12 mouse cellular contexts compared by ENCODE assay signal in genomic region chr7:99518954-99519644, GRCm38 (mm10). TPM values are rescaled to one million over a fixed set of nuclear protein-coding genes. Genes with fewer than 3 reads are reported as not detected.
DNase-seq lines count a peak whose midpoint lies in the region; ATAC-seq and TF ChIP-seq lines count a peak whose summit lies in the region.
"Had no signal": no experiment of that assay in that cellular context is flagged by ENCODE, and none has a peak within 500 bp of the region (broad histone marks: within the 10 kb centered on the region; RNA-seq: fewer than 3 reads in every experiment).

No protein-coding gene starts in this region.

- H3K9ac ChIP-seq in lung, postnatal 0 days (replicated peaks; ENCODE audit: low read depth) = no peak overlapping the region
- no peak overlapping the region for H3K9ac ChIP-seq in hindbrain, embryonic 11.5 days (ENCODE audit: low read depth, low read length)
- H3K9ac ChIP-seq in midbrain, postnatal 0 days (replicated peaks; ENCODE audit: low read length, poor library complexity, severe bottlenecking) = no peak overlapping the region
- H3K9ac ChIP-seq in forebrain, embryonic 15.5 days (replicated peaks) = no peak overlapping the region
- H3K9ac ChIP-seq: limb, embryonic 12.5 days had no signal

- peak overlapping the region; percentile 16; the same call in 1 of the 2 replicates for H3K27ac ChIP-seq in gastrocnemius, adult 2 months
- H3K27ac ChIP-seq in lung, postnatal 0 days (ENCODE audit: low read length) = peak overlapping the region; percentile 55; the same call in 1 of the 2 replicates
- H3K27ac ChIP-seq in hindbrain, embryonic 11.5 days (ENCODE audit: low read depth, low read length) = no peak overlapping the region
- H3K27ac ChIP-seq in midbrain, postnatal 0 days (ENCODE audit: low read depth, low read length) = no peak overlapping the region
- no peak overlapping the region for H3K27ac ChIP-seq in forebrain, embryonic 15.5 days (replicated peaks)
- H3K27ac ChIP-seq: limb, embryonic 12.5 days; midbrain, embryonic 10.5 days had no signal

- POLR2A ChIA-PET in Patski (lab: Charles Lee) = interaction anchor here (1.4 kb wide), 1 partner anchor 19 kb away, joined by 3 read pairs; no protein-coding TSS in a partner anchor

- 31% methylated on average over 4 of the region's 4 CpGs for WGBS in lung, postnatal 0 days
- 64% methylated on average over 4 of the region's 4 CpGs for WGBS in hindbrain, embryonic 11.5 days
- WGBS in midbrain, postnatal 0 days = 66% methylated on average over 4 of the region's 4 CpGs
- 71% methylated on average over 4 of the region's 4 CpGs for WGBS in forebrain, embryonic 15.5 days

- peak; percentile 69 for ATAC-seq in Patski
- ATAC-seq in lung, postnatal 0 days = peak; percentile 81
- ATAC-seq in hindbrain, embryonic 11.5 days (ENCODE audit: low FRiP score) = no peak
- no peak for ATAC-seq in midbrain, postnatal 0 days (ENCODE audit: low FRiP score)
- ATAC-seq in forebrain, embryonic 15.5 days (replicated peaks) = no peak

- DNase-seq in gastrocnemius, adult 2 months = no peak
- no peak for DNase-seq in gastrocnemius, adult 8-10 months (ENCODE audit: low spot score in 2 of 2)
- DNase-seq in 3134 (ENCODE audit: extremely low read depth, insufficient read length, low spot score) (peak; percentile 56), Patski (ENCODE audit: low read depth, low spot score) (peak; percentile 25)
- DNase-seq in lung, postnatal 0 days (ENCODE audit: low spot score) = peak; percentile 89
- no peak for DNase-seq in hindbrain, embryonic 11.5 days (ENCODE audit: low spot score)
- no peak for DNase-seq in midbrain, postnatal 0 days (ENCODE audit: low spot score)
- DNase-seq: gastrocnemius, postnatal 10 days; layer of hippocampus, postnatal 36 days had no signal

- no peak overlapping the region for H3K4me2 ChIP-seq in lung, postnatal 0 days (replicated peaks; ENCODE audit: low read depth, low read length)
- no peak overlapping the region for H3K4me2 ChIP-seq in hindbrain, embryonic 11.5 days (replicated peaks; ENCODE audit: low read depth, low read length)
- H3K4me2 ChIP-seq in midbrain, postnatal 0 days (ENCODE audit: low read depth, low read length, poor library complexity, severe bottlenecking) = no peak overlapping the region
- no peak overlapping the region for H3K4me2 ChIP-seq in forebrain, embryonic 15.5 days (replicated peaks)
- H3K4me2 ChIP-seq: limb, embryonic 12.5 days had no signal

- no peaks in the 10 kb centered on the region for H3K36me3 ChIP-seq in lung, postnatal 0 days (ENCODE audit: insufficient read depth, low read length)
- H3K36me3 ChIP-seq in hindbrain, embryonic 11.5 days (ENCODE audit: control insufficient read depth, insufficient read depth, low read length) = no peaks in the 10 kb centered on the region
- H3K36me3 ChIP-seq in midbrain, postnatal 0 days (ENCODE audit: insufficient read depth, low read length) = no peaks in the 10 kb centered on the region
- no peaks in the 10 kb centered on the region for H3K36me3 ChIP-seq in forebrain, embryonic 15.5 days
- H3K36me3 ChIP-seq: limb, embryonic 12.5 days; midbrain, embryonic 10.5 days had no signal

- peak; percentile 91 for TF ChIP-seq EP300 in lung, postnatal 0 days (IDR thresholded peaks at IDR 0.05)

- intact Hi-C loops in gastrocnemius, adult 2 months (cut with DNase I) = no loop called here

- no peaks in the 10 kb centered on the region for H3K27me3 ChIP-seq in Patski
- H3K27me3 ChIP-seq in lung, postnatal 0 days (replicated peaks; ENCODE audit: insufficient read depth, low read length) = no peaks in the 10 kb centered on the region
- no peaks in the 10 kb centered on the region for H3K27me3 ChIP-seq in hindbrain, embryonic 11.5 days (ENCODE audit: control insufficient read depth, insufficient read depth, low read length)
- no peaks in the 10 kb centered on the region for H3K27me3 ChIP-seq in midbrain, postnatal 0 days (ENCODE audit: insufficient read depth, low read length)
- H3K27me3 ChIP-seq in forebrain, embryonic 15.5 days = no peaks in the 10 kb centered on the region
- H3K27me3 ChIP-seq: limb, embryonic 12.5 days had no signal

- in situ Hi-C loops in Patski (cut with MboI; ENCODE audit: low pct_unique_long_range_greater_than_20kb) = no loop called here

- H3K4me1 ChIP-seq in lung, postnatal 0 days (ENCODE audit: insufficient read depth, low read depth, low read length) = no peaks in the 10 kb centered on the region
- no peaks in the 10 kb centered on the region for H3K4me1 ChIP-seq in hindbrain, embryonic 11.5 days (replicated peaks; ENCODE audit: control insufficient read depth, insufficient read depth, low read length)
- H3K4me1 ChIP-seq in midbrain, postnatal 0 days (ENCODE audit: insufficient read depth, low read length) = no peaks in the 10 kb centered on the region
- H3K4me1 ChIP-seq in forebrain, embryonic 15.5 days = no peaks in the 10 kb centered on the region
- H3K4me1 ChIP-seq: limb, embryonic 12.5 days; midbrain, embryonic 10.5 days had no signal

- H3K4me3 ChIP-seq in gastrocnemius, adult 2 months = no peak overlapping the region
- H3K4me3 ChIP-seq in lung, postnatal 0 days (ENCODE audit: low read depth, low read length) = no peak overlapping the region
- no peak overlapping the region for H3K4me3 ChIP-seq in hindbrain, embryonic 11.5 days (ENCODE audit: low read depth, low read length)
- no peak overlapping the region for H3K4me3 ChIP-seq in midbrain, postnatal 0 days (ENCODE audit: low read depth, low read length)
- H3K4me3 ChIP-seq in forebrain, embryonic 15.5 days = no peak overlapping the region
- H3K4me3 ChIP-seq: limb, embryonic 12.5 days; midbrain, embryonic 10.5 days had no signal

- H3K9me3 ChIP-seq in lung, postnatal 0 days (ENCODE audit: low read length) = no peaks in the 10 kb centered on the region
- no peaks in the 10 kb centered on the region for H3K9me3 ChIP-seq in hindbrain, embryonic 11.5 days (ENCODE audit: control insufficient read depth, low read length)
- H3K9me3 ChIP-seq in midbrain, postnatal 0 days (ENCODE audit: low read length) = no peaks in the 10 kb centered on the region
- H3K9me3 ChIP-seq in forebrain, embryonic 15.5 days = no peaks in the 10 kb centered on the region
- H3K9me3 ChIP-seq: midbrain, embryonic 10.5 days had no signal

- CTCF ChIA-PET in Patski (lab: Charles Lee) = no interaction called here

- no peak for TF ChIP-seq CTCF in gastrocnemius, adult 2 months (IDR thresholded peaks at IDR 0.05)
- TF ChIP-seq CTCF in Patski (IDR thresholded peaks at IDR 0.05) = no peak
- TF ChIP-seq CTCF in lung, postnatal 0 days (IDR thresholded peaks at IDR 0.05) = no peak
- TF ChIP-seq CTCF in midbrain, postnatal 0 days (IDR thresholded peaks at IDR 0.05) = no peak

RNA-seq across cellular contexts. Expression of gene Arrb1, which starts 16.2 kb away (rescaled TPM):
- 10 to 100 TPM in 1 of 2 experiments, 1 to 10 TPM in 1; 6.9 to 10.8 TPM for total RNA-seq in gastrocnemius, adult 2 months (2021)
- total RNA-seq in gastrocnemius, adult 8-10 months (2022) = 10 to 100 TPM; 11.9 to 14.3 (median 12.7) TPM
- 11.7 TPM for polyA plus RNA-seq in Patski (2021)
- polyA plus RNA-seq in lung, postnatal 0 days (2015; fragmentation: Nextera tagmentation; extraction: Ambion mirVana) = 21.7 and 25.7 TPM in 2 replicates
- 4.5 and 5.4 TPM in 2 replicates for polyA plus RNA-seq in hindbrain, embryonic 11.5 days (2014; fragmentation: Nextera tagmentation; extraction: Ambion mirVana)
- total RNA-seq in midbrain, postnatal 0 days (2014; rRNA removed) = 118 and 163 TPM in 2 replicates
- 14.2 and 15.0 TPM in 2 replicates for polyA plus RNA-seq in midbrain, postnatal 0 days (2015; fragmentation: Nextera tagmentation; extraction: Ambion mirVana)
- 14.3 and 15.1 TPM in 2 replicates for polyA plus RNA-seq in forebrain, embryonic 15.5 days (2015; fragmentation: Nextera tagmentation; extraction: Ambion mirVana)

RNA-seq across cellular contexts. Expression of gene Rps3, which starts 35.6 kb away (rescaled TPM):
- total RNA-seq in gastrocnemius, adult 2 months (2021) = 100 to 1,000 TPM; 242 to 287 TPM
- 100 to 1,000 TPM; 272 to 331 (median 278) TPM for total RNA-seq in gastrocnemius, adult 8-10 months (2022)
- 1,216 TPM for polyA plus RNA-seq in Patski (2021)
- 594 and 625 TPM in 2 replicates for polyA plus RNA-seq in lung, postnatal 0 days (2015; fragmentation: Nextera tagmentation; extraction: Ambion mirVana)
- polyA plus RNA-seq in hindbrain, embryonic 11.5 days (2014; fragmentation: Nextera tagmentation; extraction: Ambion mirVana) = 696 and 707 TPM in 2 replicates
- total RNA-seq in midbrain, postnatal 0 days (2014; rRNA removed) = 440 and 661 TPM in 2 replicates
- polyA plus RNA-seq in midbrain, postnatal 0 days (2015; fragmentation: Nextera tagmentation; extraction: Ambion mirVana) = 440 and 453 TPM in 2 replicates
- polyA plus RNA-seq in forebrain, embryonic 15.5 days (2015; fragmentation: Nextera tagmentation; extraction: Ambion mirVana) = 553 and 561 TPM in 2 replicates

RNA-seq across cellular contexts. Expression of gene Klhl35, which starts 53.3 kb away (rescaled TPM):
- total RNA-seq in gastrocnemius, adult 2 months (2021) = not detected
- not detected for total RNA-seq in gastrocnemius, adult 8-10 months (2022)
- 0.09 TPM for polyA plus RNA-seq in Patski (2021)
- 1.2 and 1.8 TPM in 2 replicates for polyA plus RNA-seq in lung, postnatal 0 days (2015; fragmentation: Nextera tagmentation; extraction: Ambion mirVana)
- 30.3 and 35.7 TPM in 2 replicates for polyA plus RNA-seq in hindbrain, embryonic 11.5 days (2014; fragmentation: Nextera tagmentation; extraction: Ambion mirVana)
- 1.4 and 3.9 TPM in 2 replicates for total RNA-seq in midbrain, postnatal 0 days (2014; rRNA removed)
- 2.1 and 2.4 TPM in 2 replicates for polyA plus RNA-seq in midbrain, postnatal 0 days (2015; fragmentation: Nextera tagmentation; extraction: Ambion mirVana)
- 3.8 and 7.1 TPM in 2 replicates for polyA plus RNA-seq in forebrain, embryonic 15.5 days (2015; fragmentation: Nextera tagmentation; extraction: Ambion mirVana)

Comparison
In these comparisons a context has a peak if more than half of its experiments do, and no peak if none do; other contexts are left out.
1. DNase-seq: peak in 3134 (single experiment), Patski (single experiment) and lung, postnatal 0 days (single experiment); none in gastrocnemius, adult 2 months (single experiment), gastrocnemius, adult 8-10 months (0 of 2), hindbrain, embryonic 11.5 days (single experiment) and midbrain, postnatal 0 days (single experiment).
2. H3K27ac ChIP-seq: peak in gastrocnemius, adult 2 months (single experiment) and lung, postnatal 0 days (single experiment); none in hindbrain, embryonic 11.5 days (single experiment), midbrain, postnatal 0 days (single experiment) and forebrain, embryonic 15.5 days (single experiment).
3. ATAC-seq: peak in Patski (single experiment) and lung, postnatal 0 days (single experiment); none in hindbrain, embryonic 11.5 days (single experiment), midbrain, postnatal 0 days (single experiment) and forebrain, embryonic 15.5 days (single experiment).